Mouse (Mus musculus) forebrain, embryonic 11.5 days (tissue): ENCODE measurements around the gene Cblb. TPM values are rescaled to one million over a fixed set of nuclear protein-coding genes. Genes with fewer than 3 reads are reported as not detected.

Experiments
- ATAC-seq: fragments of 200-750 bp; cut with Nextera tagmentation; replicated peaks from 2 replicates; pipeline ENCODE4 v1.8.0; 2017; ENCODE audit warnings: moderate TSS enrichment; ENCODE audit not compliant: low FRiP score
- DNase-seq: peaks from one replicate; pipeline ENCODE4 v3.0.0-alpha.2; 2017; ENCODE audit warnings: low spot score
- H3K27ac ChIP-seq: fragments of 300-500 bp; sonication (generic); 2 replicates; pipeline ENCODE4 v1.5.1; 2014; ENCODE audit warnings: low read depth, low read length
- H3K27me3 ChIP-seq: fragments of 300-500 bp; sonication (generic); 2 replicates; pipeline ENCODE4 v1.6.1; 2014; ENCODE audit warnings: mild to moderate bottlenecking, low read length, mixed read lengths; ENCODE audit not compliant: control insufficient read depth, insufficient read depth
- H3K36me3 ChIP-seq: fragments of 300-500 bp; sonication (generic); 2 replicates; pipeline ENCODE4 v1.6.1; 2014; ENCODE audit warnings: mild to moderate bottlenecking, low read length, moderate library complexity, mixed read lengths; ENCODE audit not compliant: control insufficient read depth, insufficient read depth
- H3K4me1 ChIP-seq: fragments of 300-500 bp; sonication (generic); replicated peaks from 2 replicates; pipeline ENCODE4 v1.6.1; 2014; ENCODE audit warnings: low read length, mixed read lengths; ENCODE audit not compliant: control insufficient read depth, insufficient read depth
- H3K4me2 ChIP-seq: fragments of 300-500 bp; sonication (generic); 2 replicates; pipeline ENCODE4 v1.6.1; 2014; ENCODE audit warnings: low read depth, mild to moderate bottlenecking, low read length, moderate library complexity, mixed read lengths; ENCODE audit not compliant: severe bottlenecking
- H3K4me3 ChIP-seq: fragments of 300-500 bp; sonication (generic); 2 replicates; pipeline ENCODE4 v1.5.1; 2014; ENCODE audit warnings: low read depth, low read length
- H3K9ac ChIP-seq: fragments of 300-500 bp; sonication (generic); 2 replicates; pipeline ENCODE4 v1.6.1; 2014; ENCODE audit warnings: low read length
- H3K9me3 ChIP-seq: fragments of 300-500 bp; sonication (generic); 2 replicates; pipeline ENCODE4 v1.6.1; 2016; ENCODE audit warnings: low read length, mixed read lengths; ENCODE audit not compliant: control insufficient read depth
- WGBS: fragments of 180-500 bp; shearing (Covaris S2); extraction: QIAGEN DNeasy Blood & Tissue Kit; methylation state at CpG from one replicate; pipeline ENCODE4 v1.1.7; 2014; 5-methylcytosine and 5-hydroxymethylcytosine counted together
- polyA plus RNA-seq: library from polyadenylated mRNA; unstranded; fragments of >200 nt; fragmentation: Nextera tagmentation; extraction: Ambion mirVana; gene quantifications from 2 replicates; pipeline ENCODE4 v1.2.1, GENCODE M21; 2014

The Cblb gene
- polyA plus RNA-seq, 1 experiment from 2014 or later = 42.9 TPM

- Histone ChIP-seq H3K27me3 (no peaks in the 10 kb centered on the region), H3K9ac (no peak overlapping the region), H3K4me1 (no peaks in the 10 kb centered on the region; the same call in 1 of the 2 replicates), H3K4me3 (no peak overlapping the region), H3K36me3 (no peaks in the 10 kb centered on the region), H3K9me3 (no peaks in the 10 kb centered on the region), H3K27ac (no peak overlapping the region), H3K4me2 (no peak overlapping the region)
- ATAC-seq (no peak), DNase-seq (no peak)
- 90% methylated on average over 4 of the region's 4 CpGs for WGBS
Observed at GRCm38 (mm10) chr16:52056164-52056563, 25.1 kb downstream of the Cblb start.

- DNase-seq (no peak), ATAC-seq (no peak)
- Histone ChIP-seq H3K4me1 (no peaks in the 10 kb centered on the region; the same call in 1 of the 2 replicates), H3K27ac (no peak overlapping the region), H3K27me3 (no peaks in the 10 kb centered on the region), H3K9me3 (no peaks in the 10 kb centered on the region), H3K36me3 (no peaks in the 10 kb centered on the region), H3K4me3 (no peak overlapping the region), H3K4me2 (no peak overlapping the region), H3K9ac (no peak overlapping the region)
- WGBS = 91% methylated on average over 2 of the region's 2 CpGs
Observed at GRCm38 (mm10) chr16:52057335-52057734, 26.3 kb downstream of the Cblb start.

- ATAC-seq (no peak), DNase-seq (no peak)
- no peak overlapping the region for H3K9ac ChIP-seq
- no peak overlapping the region for H3K27ac ChIP-seq
- H3K27me3 ChIP-seq = no peaks in the 10 kb centered on the region
- no peak overlapping the region for H3K4me2 ChIP-seq
- H3K4me1 ChIP-seq = no peaks in the 10 kb centered on the region; the same call in 1 of the 2 replicates
- WGBS = 81% methylated on average over 4 of the region's 4 CpGs
- no peaks in the 10 kb centered on the region for H3K9me3 ChIP-seq
- H3K36me3 ChIP-seq = no peaks in the 10 kb centered on the region
- no peak overlapping the region for H3K4me3 ChIP-seq
Observed at GRCm38 (mm10) chr16:52059535-52059934, 28.5 kb downstream of the Cblb start.

DNA sequence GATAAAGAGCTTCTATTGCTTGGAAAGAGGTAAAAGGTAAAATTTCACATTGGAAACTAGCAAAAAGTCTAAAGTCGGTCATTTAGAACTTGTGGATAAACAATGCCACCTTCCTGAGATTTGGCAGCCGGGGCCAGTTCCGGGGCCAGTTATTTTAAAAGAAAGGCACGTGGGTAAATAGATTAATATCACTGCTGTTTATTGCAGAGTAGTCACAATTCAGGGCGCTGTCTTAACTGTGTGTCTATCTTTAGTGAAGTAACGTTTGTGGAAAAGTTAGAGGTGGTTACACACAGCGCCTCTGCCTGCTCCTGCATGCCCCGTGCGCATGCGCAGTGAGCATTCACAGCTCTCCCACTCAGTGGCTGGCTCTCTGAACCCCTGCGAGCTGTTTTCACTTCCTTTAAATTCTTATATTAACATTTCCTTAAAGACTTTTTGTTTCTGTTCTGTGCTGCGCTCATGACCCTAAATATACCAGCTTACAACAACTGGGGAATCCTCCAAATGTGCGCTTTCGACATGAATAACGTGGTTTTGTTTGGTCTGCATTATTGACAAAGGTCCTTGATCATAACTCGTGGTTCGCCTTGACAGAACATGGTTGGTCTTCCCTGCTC lies 29.2 kb downstream of the Cblb start:
- no peaks in the 10 kb centered on the region for H3K27me3 ChIP-seq
- WGBS = 87% methylated on average over 17 of the region's 17 CpGs
- no peak overlapping the region for H3K27ac ChIP-seq
- DNase-seq (no peak), ATAC-seq (no peak)
- H3K4me2 ChIP-seq = no peak overlapping the region
- no peaks in the 10 kb centered on the region; the same call in 1 of the 2 replicates for H3K4me1 ChIP-seq
- no peaks in the 10 kb centered on the region for H3K9me3 ChIP-seq
- no peak overlapping the region for H3K4me3 ChIP-seq
- no peak overlapping the region for H3K9ac ChIP-seq
- H3K36me3 ChIP-seq = no peaks in the 10 kb centered on the region

GRCm38 (mm10) chr16:52061015-52061481 lies 30.0 kb downstream of the Cblb start:
- H3K4me1 ChIP-seq = no peaks in the 10 kb centered on the region; the same call in 1 of the 2 replicates

GRCm38 (mm10) chr16:52064309-52065105 lies 33.5 kb downstream of the Cblb start:
- no peak for ATAC-seq

More at GRCm38 (mm10) chr16:52061015-52061481, 30.0 kb downstream of the Cblb start:
- Histone ChIP-seq H3K9ac (no peak overlapping the region), H3K27me3 (no peaks in the 10 kb centered on the region), H3K4me2 (no peak overlapping the region), H3K36me3 (no peaks in the 10 kb centered on the region), H3K4me3 (no peak overlapping the region), H3K9me3 (no peaks in the 10 kb centered on the region), H3K27ac (no peak overlapping the region)
- no peak for ATAC-seq
- WGBS = 69% methylated on average over 4 of the region's 4 CpGs
- no peak for DNase-seq

GRCm38 (mm10) chr16:52067632-52068516 lies 36.8 kb downstream of the Cblb start:
- Histone ChIP-seq H3K9me3 (no peaks in the 10 kb centered on the region), H3K4me2 (no peak overlapping the region), H3K4me1 (no peaks in the 10 kb centered on the region), H3K9ac (no peak overlapping the region), H3K36me3 (no peaks in the 10 kb centered on the region), H3K27ac (no peak overlapping the region), H3K4me3 (no peak overlapping the region), H3K27me3 (no peaks in the 10 kb centered on the region)
- ATAC-seq (no peak), DNase-seq (no peak)
- 92% methylated on average over 10 of the region's 10 CpGs for WGBS

More at GRCm38 (mm10) chr16:52064309-52065105, 33.5 kb downstream of the Cblb start:
- Histone ChIP-seq H3K27me3 (no peaks in the 10 kb centered on the region), H3K36me3 (no peaks in the 10 kb centered on the region), H3K9me3 (no peaks in the 10 kb centered on the region), H3K9ac (no peak overlapping the region), H3K4me2 (no peak overlapping the region), H3K4me3 (no peak overlapping the region), H3K4me1 (no peaks in the 10 kb centered on the region), H3K27ac (no peak overlapping the region)
- DNase-seq = no peak
- WGBS = 77% methylated on average over 12 of the region's 12 CpGs

DNA sequence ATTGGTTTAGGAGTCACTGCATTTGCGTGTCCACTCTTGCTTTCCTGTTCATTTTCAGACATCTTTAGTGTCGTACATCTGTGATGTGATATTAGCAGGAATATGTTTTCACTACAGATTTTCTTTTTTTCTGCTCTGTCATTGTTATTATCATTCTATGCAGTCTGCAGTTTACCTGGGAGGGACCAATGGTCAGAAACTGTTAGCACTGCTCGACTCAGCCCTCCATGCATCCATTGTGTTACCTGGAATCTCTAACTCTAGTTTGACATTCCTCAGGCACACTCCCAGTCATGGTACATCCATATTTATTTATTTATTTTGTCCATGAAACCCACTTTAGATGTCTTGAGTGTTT lies 37.5 kb downstream of the Cblb start:
- no peak for DNase-seq
- Histone ChIP-seq H3K27ac (no peak overlapping the region), H3K36me3 (no peaks in the 10 kb centered on the region), H3K27me3 (no peaks in the 10 kb centered on the region), H3K4me3 (no peak overlapping the region), H3K9ac (no peak overlapping the region), H3K4me2 (no peak overlapping the region), H3K9me3 (no peaks in the 10 kb centered on the region), H3K4me1 (no peaks in the 10 kb centered on the region)
- no peak for ATAC-seq
- 95% methylated on average over 3 of the region's 3 CpGs for WGBS
